Mouse (Mus musculus): ENCODE measurements around the gene Hdac9. TPM values are rescaled to one million over a fixed set of nuclear protein-coding genes. Genes with fewer than 3 reads are reported as not detected.

Hdac9 gene
- total and polyA plus RNA-seq, 2 experiments = 0.56 to 1.6 TPM

GRCm38 (mm10) chr12:34076981-34077380 is 839.9 kb downstream of the Hdac9 start:
- 90% methylated on average over 2 of the region's 2 CpGs for WGBS

GRCm38 (mm10) chr12:34075805-34076509 is 840.9 kb downstream of the Hdac9 start:
- DNase-seq (ENCODE audit: extremely low read depth, low read depth, low spot score) = no peak
- WGBS = 70% methylated on average over 9 of the region's 9 CpGs
- H3K4me1 ChIP-seq (ENCODE audit: control insufficient read depth, insufficient read depth, low read length) = no peaks in the 10 kb centered on the region
- no peak overlapping the region for H3K4me3 ChIP-seq (ENCODE audit: insufficient read depth, low read depth, low read length)
- TF ChIP-seq CTCF (IDR thresholded peaks at IDR 0.05; ENCODE audit: low read depth, low read length) = no peak
- no peak for TF ChIP-seq POLR2A (IDR thresholded peaks at IDR 0.05; ENCODE audit: extremely low read depth, insufficient read depth, low read length)
- no peaks in the 10 kb centered on the region for H3K79me2 ChIP-seq (ENCODE audit: control insufficient read depth, insufficient read depth, low read length)
- no peak overlapping the region for H3K27ac ChIP-seq (replicated peaks; ENCODE audit: insufficient read depth, low read depth, low read length)
- no peak overlapping the region for H3K9ac ChIP-seq (ENCODE audit: low read depth, low read length)
- H3K36me3 ChIP-seq (ENCODE audit: control insufficient read depth, insufficient read depth, low read length) = no peaks in the 10 kb centered on the region
- no peaks in the 10 kb centered on the region for H3K27me3 ChIP-seq (ENCODE audit: control insufficient read depth, insufficient read depth, low read length)

More at GRCm38 (mm10) chr12:34076981-34077380, 839.9 kb downstream of the Hdac9 start:
- Histone ChIP-seq H3K27ac (replicated peaks; ENCODE audit: insufficient read depth, low read depth, low read length) (no peak overlapping the region), H3K4me1 (ENCODE audit: control insufficient read depth, insufficient read depth, low read length) (no peaks in the 10 kb centered on the region), H3K27me3 (ENCODE audit: control insufficient read depth, insufficient read depth, low read length) (no peaks in the 10 kb centered on the region), H3K36me3 (ENCODE audit: control insufficient read depth, insufficient read depth, low read length) (no peaks in the 10 kb centered on the region), H3K4me3 (ENCODE audit: insufficient read depth, low read depth, low read length) (no peak overlapping the region), H3K79me2 (ENCODE audit: control insufficient read depth, insufficient read depth, low read length) (no peaks in the 10 kb centered on the region), H3K9ac (ENCODE audit: low read depth, low read length) (no peak overlapping the region)
- TF ChIP-seq POLR2A (IDR thresholded peaks at IDR 0.05; ENCODE audit: extremely low read depth, insufficient read depth, low read length) = no peak
- TF ChIP-seq CTCF (IDR thresholded peaks at IDR 0.05; ENCODE audit: low read depth, low read length) = no peak
- no peak for DNase-seq (ENCODE audit: extremely low read depth, low read depth, low spot score)

- Histone ChIP-seq H3K27ac (replicated peaks; ENCODE audit: insufficient read depth, low read depth, low read length) (no peak overlapping the region), H3K27me3 (ENCODE audit: control insufficient read depth, insufficient read depth, low read length) (no peaks in the 10 kb centered on the region; the same call in 1 of the 2 replicates), H3K9ac (ENCODE audit: low read depth, low read length) (no peak overlapping the region), H3K36me3 (ENCODE audit: control insufficient read depth, insufficient read depth, low read length) (no peaks in the 10 kb centered on the region), H3K4me1 (ENCODE audit: control insufficient read depth, insufficient read depth, low read length) (no peaks in the 10 kb centered on the region), H3K79me2 (ENCODE audit: control insufficient read depth, insufficient read depth, low read length) (no peaks in the 10 kb centered on the region), H3K4me3 (ENCODE audit: insufficient read depth, low read depth, low read length) (no peak overlapping the region)
- TF ChIP-seq POLR2A (IDR thresholded peaks at IDR 0.05; ENCODE audit: extremely low read depth, insufficient read depth, low read length) (no peak), CTCF (IDR thresholded peaks at IDR 0.05; ENCODE audit: low read depth, low read length) (no peak)
- no peak for DNase-seq (ENCODE audit: extremely low read depth, low read depth, low spot score)
- WGBS = 84% methylated on average over 5 of the region's 5 CpGs
These were observed 864.4 kb downstream of the Hdac9 start for GRCm38 (mm10) chr12:34052508-34052907.

- no peaks in the 10 kb centered on the region; the same call in 1 of the 2 replicates for H3K27me3 ChIP-seq (ENCODE audit: control insufficient read depth, insufficient read depth, low read length)
- 61% methylated on average over 3 of the region's 3 CpGs for WGBS
- TF ChIP-seq CTCF (IDR thresholded peaks at IDR 0.05; ENCODE audit: low read depth, low read length) = no peak
- no peak for TF ChIP-seq POLR2A (IDR thresholded peaks at IDR 0.05; ENCODE audit: extremely low read depth, insufficient read depth, low read length)
These were observed 864.9 kb downstream of the Hdac9 start for GRCm38 (mm10) chr12:34052036-34052435.

GRCm38 (mm10) chr12:34051112-34051511 is 865.8 kb downstream of the Hdac9 start:
- WGBS = 55% methylated on average over 7 of the region's 7 CpGs

More at GRCm38 (mm10) chr12:34052036-34052435, 864.9 kb downstream of the Hdac9 start:
- H3K27ac ChIP-seq (replicated peaks; ENCODE audit: insufficient read depth, low read depth, low read length) = no peak overlapping the region
- no peak for DNase-seq (ENCODE audit: extremely low read depth, low read depth, low spot score)
- H3K9ac ChIP-seq (ENCODE audit: low read depth, low read length) = no peak overlapping the region
- no peaks in the 10 kb centered on the region for H3K4me1 ChIP-seq (ENCODE audit: control insufficient read depth, insufficient read depth, low read length)
- no peak overlapping the region for H3K4me3 ChIP-seq (ENCODE audit: insufficient read depth, low read depth, low read length)
- H3K36me3 ChIP-seq (ENCODE audit: control insufficient read depth, insufficient read depth, low read length) = no peaks in the 10 kb centered on the region
- no peaks in the 10 kb centered on the region for H3K79me2 ChIP-seq (ENCODE audit: control insufficient read depth, insufficient read depth, low read length)

GRCm38 (mm10) chr12:34040949-34041348 is 875.9 kb downstream of the Hdac9 start:
- Histone ChIP-seq H3K9ac (ENCODE audit: low read depth, low read length) (no peak overlapping the region), H3K79me2 (ENCODE audit: control insufficient read depth, insufficient read depth, low read length) (no peaks in the 10 kb centered on the region), H3K27ac (replicated peaks; ENCODE audit: insufficient read depth, low read depth, low read length) (no peak overlapping the region), H3K4me1 (ENCODE audit: control insufficient read depth, insufficient read depth, low read length) (no peaks in the 10 kb centered on the region), H3K4me3 (ENCODE audit: insufficient read depth, low read depth, low read length) (no peak overlapping the region), H3K36me3 (ENCODE audit: control insufficient read depth, insufficient read depth, low read length) (no peaks in the 10 kb centered on the region), H3K27me3 (ENCODE audit: control insufficient read depth, insufficient read depth, low read length) (0 out of 2 replicates have a peak, but pooled peaks cover 3% of the 10 kb centered on the region)
- no peak for TF ChIP-seq CTCF (IDR thresholded peaks at IDR 0.05; ENCODE audit: low read depth, low read length)
- TF ChIP-seq POLR2A (IDR thresholded peaks at IDR 0.05; ENCODE audit: extremely low read depth, insufficient read depth, low read length) = no peak
- 69% methylated on average over 6 of the region's 6 CpGs for WGBS
- no peak for DNase-seq (ENCODE audit: extremely low read depth, low read depth, low spot score)

More at GRCm38 (mm10) chr12:34051112-34051511, 865.8 kb downstream of the Hdac9 start:
- no peaks in the 10 kb centered on the region; the same call in 1 of the 2 replicates for H3K27me3 ChIP-seq (ENCODE audit: control insufficient read depth, insufficient read depth, low read length)
- H3K4me3 ChIP-seq (ENCODE audit: insufficient read depth, low read depth, low read length) = no peak overlapping the region
- no peaks in the 10 kb centered on the region for H3K79me2 ChIP-seq (ENCODE audit: control insufficient read depth, insufficient read depth, low read length)
- no peaks in the 10 kb centered on the region for H3K4me1 ChIP-seq (ENCODE audit: control insufficient read depth, insufficient read depth, low read length)
- peak; percentile 2 for DNase-seq (ENCODE audit: extremely low read depth, low read depth, low spot score)
- no peaks in the 10 kb centered on the region for H3K36me3 ChIP-seq (ENCODE audit: control insufficient read depth, insufficient read depth, low read length)
- TF ChIP-seq POLR2A (IDR thresholded peaks at IDR 0.05; ENCODE audit: extremely low read depth, insufficient read depth, low read length) (no peak), CTCF (IDR thresholded peaks at IDR 0.05; ENCODE audit: low read depth, low read length) (peak; percentile 54)
- no peak overlapping the region for H3K9ac ChIP-seq (ENCODE audit: low read depth, low read length)
- no peak overlapping the region for H3K27ac ChIP-seq (replicated peaks; ENCODE audit: insufficient read depth, low read depth, low read length)

Data from liver, adult 2 months (tissue).